Mouse (Mus musculus): ENCODE results near the gene Prdx2.
A peak's percentile ranks its signal among the peaks of the same experiment; 100 is the strongest.

Prdx2 gene

GRCm38 (mm10) chr8:84947241-84947545 is 22.2 kb upstream of the Prdx2 start:
- no peak for DNase-seq (ENCODE audit: low spot score)

DNA sequence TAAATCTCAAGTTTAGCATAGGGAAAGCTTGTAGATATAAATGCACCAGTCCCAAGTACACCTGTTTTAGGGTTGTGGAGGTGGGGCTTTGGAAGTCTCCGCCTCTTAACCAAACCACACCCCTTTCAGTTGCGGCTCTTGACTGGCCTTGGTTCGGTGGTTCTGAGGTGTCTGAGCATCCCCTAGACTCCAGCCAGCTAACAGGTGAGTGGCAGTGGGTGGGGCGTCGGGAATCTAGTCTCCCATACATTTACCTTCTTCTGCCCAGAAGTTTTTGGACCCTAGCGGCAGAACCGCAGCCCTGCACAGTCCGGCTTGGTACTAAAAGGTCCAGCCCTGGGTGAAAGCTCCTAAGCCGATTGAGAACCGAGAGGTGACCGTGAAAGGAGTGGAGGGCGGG is 19.6 kb upstream of the Prdx2 start:
- DNase-seq (ENCODE audit: low spot score): no peak

DNA sequence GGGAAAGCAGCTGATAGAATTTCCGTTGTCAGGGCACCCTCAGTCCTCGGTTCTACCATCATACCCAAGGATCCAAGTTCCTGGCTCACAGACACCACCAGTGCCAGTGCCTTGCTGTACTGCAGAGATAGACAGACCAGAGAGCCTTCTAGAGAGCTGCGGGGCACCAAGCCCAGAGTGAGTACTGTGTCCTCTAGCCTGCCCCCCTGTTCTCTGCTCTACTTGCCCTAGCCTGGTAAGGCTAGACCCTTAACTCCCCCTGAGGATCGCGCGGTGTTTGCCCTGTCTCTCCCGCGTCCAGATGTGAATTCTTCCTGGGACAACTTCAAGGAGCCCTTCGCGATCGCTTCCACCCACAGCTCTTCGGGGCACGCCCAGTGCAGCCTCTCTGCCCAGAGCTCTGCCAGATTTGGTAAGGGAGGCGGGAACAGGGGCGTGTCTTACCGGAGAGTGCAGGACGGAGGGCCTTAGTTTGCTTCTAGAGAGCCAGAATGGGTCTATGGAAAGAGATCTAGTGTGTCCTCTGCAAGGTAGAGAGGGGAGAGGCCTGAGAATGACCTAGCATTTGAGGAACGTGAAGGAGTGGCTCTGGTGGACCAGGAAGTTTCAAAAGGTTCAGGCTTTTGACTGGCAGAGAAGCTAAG is 16.7 kb upstream of the Prdx2 start:
- DNase-seq (ENCODE audit: low spot score): peak; percentile 26

GRCm38 (mm10) chr8:84956768-84957167 is 12.6 kb upstream of the Prdx2 start:
- DNase-seq (ENCODE audit: low spot score): peak; percentile 81

DNA sequence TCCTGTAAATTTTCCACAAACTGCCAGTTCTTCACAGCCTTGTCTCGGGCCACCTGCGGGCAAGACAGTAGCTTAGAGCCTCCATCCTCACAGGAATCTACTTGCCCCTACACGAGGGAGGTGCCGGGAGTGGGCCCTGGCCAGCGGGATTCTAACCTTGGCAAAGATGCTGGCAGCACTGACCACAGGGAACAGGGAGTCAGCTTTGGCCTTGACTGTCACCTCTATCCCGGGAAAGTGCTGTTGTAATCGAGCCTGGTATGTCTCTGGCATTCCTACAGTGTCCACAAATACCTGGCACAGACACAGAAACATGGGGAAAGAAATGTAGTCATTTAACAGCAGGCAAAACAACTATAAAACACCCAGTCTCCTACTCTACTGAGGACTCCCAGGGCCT is 9.6 kb upstream of the Prdx2 start:
- no peak for DNase-seq (ENCODE audit: low spot score)

DNA sequence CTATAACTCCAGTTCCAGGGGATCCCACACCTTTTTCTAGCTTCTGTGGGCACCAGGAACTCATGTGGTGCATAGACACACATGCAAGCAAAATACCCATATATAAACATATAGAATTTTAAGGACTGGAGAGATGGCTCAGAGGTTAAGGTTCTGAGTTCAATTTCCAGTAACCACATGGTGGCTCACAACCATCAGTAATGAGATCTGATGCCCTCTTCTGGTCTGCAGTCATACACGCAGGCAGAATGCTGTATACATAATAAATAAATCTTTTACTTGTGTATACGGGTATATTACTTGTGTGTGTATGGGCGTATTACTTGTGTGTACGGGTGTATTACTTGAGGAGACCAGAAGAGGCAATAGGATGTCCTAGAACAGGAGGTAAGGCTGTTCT is 5.4 kb upstream of the Prdx2 start:
- no peak for DNase-seq (ENCODE audit: low spot score)

DNA sequence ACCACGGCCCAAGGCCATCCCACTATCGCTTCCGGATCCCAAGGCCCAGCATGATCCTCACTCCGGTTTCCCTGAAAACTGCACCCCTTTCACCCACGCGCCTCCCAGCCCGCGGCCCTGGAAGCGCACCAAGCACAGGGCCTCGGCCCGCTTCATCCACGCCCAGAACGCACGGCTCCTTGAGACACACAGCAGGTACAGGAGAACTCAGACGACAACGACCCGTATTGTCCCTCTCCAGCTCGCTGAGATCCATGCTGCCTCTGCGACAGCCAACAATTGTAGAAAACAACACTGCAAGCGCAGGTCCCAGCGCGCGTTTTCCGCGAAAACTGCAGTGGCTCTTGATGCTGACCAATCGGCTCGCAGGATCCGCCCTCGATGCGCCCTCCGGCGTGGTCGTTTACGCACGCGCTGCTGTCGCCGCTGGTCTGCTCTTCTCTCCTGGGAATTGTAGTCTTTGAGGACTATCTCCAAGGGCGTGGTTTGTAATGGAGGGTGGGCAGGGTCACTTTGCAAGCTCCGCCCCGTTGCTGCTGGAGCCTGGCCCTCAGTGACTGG is 3.6 kb upstream of the Prdx2 start:
- peak; percentile 95 for DNase-seq (ENCODE audit: low spot score)

DNA sequence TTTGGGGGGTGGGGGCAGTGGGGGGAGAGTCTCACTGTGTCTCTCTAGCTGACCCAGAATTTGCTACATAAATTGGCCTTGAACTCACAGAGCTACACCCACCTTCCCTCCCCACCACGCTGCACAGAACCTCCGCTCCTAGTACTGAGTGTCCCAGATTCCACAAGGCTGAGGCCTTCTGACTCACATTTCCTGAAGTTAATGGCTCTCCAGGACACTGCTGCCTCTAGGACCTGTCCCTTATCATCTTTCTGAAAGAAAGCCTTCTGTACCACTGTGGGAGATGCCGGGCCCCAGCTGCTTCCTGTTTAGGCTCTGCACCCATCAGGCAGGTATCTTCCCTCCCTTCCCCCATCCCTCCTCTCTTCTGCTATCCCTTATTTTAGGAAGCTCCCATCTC is 2.8 kb upstream of the Prdx2 start:
- no peak for DNase-seq (ENCODE audit: low spot score)

DNA sequence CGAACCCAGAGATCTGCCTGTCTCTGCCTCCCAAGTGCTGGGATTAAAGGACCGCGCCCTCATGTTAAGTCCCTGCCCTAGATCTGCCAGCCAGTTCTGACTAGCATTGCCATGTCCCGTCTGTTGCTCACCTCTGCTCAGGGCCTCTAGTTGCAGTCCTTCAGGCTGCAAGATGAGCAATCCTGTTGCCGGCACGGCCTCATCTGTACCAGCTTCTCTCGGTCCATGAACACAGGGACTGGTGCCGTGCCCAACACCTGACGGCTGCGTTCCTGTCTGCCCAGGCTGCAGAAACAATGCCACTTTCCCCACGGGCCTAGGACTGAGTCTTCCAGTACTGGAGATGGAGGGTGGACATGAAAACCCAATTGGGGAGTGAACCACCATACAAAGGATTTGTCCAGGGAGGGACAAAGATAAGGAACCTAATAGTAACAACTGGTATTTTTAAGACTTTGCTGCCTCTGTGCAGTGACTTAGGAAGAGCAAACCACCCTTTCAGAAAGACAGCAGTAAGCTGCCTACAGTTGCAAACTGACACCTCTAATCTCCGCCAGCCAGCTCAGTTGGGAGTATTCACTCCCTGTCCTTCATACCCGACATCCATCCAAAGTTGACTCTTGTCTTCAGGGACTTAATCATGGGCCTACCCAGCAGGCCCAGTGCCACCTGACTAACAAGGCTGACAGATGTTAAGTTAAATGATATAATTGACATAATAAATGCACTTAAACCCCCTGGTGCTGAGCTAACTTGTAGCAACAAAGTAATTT is 1.7 kb upstream of the Prdx2 start:
- no peak for DNase-seq (ENCODE audit: low spot score)

GRCm38 (mm10) chr8:84968650-84969049 is 737 bp upstream of the Prdx2 start:
- no peak for DNase-seq (ENCODE audit: low spot score)

DNA sequence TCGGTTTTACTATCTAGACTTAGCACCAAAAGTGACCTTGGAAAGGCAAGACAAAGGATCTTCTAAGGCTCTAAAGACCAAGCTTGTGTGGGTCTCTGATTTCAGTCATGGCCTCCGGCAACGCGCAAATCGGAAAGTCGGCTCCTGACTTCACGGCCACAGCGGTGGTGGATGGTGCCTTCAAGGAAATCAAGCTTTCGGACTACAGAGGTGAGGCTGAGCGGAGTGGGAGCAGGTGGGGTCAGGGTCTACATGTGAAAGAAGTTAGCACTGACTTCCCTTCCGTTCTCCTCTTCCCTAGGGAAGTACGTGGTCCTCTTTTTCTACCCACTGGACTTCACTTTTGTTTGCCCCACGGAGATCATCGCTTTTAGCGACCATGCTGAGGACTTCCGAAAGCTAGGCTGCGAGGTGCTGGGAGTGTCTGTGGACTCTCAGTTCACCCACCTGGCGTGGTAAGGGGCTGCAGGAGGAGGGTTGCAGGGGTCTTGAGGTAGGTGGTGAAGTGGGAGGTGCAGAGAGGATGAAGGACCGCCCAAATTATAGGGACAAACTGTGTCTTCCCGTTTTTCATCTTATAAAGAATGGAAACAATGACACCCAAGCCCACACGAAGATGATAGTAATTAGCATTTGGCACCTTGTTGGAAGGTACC is 876 bp downstream of the Prdx2 start:
- no peak for DNase-seq (ENCODE audit: low spot score)

DNA sequence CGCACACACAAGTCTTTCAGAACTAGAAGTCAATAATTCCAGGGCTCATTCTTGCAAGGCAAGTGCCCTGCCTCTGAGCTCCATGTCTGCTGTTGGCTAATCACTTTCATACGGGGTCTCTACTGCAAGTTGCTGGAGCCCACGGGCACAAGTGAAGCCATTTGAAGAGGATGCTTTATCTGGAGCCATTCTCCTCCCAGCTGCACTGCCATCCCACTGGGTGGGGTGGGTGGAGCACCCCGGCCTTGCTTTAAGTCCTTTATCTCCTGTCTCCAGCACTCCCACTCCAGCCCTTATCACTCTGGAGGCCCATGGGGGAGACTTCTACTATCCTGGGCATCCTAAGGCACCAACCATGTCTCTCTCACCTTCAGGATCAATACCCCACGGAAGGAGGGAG is 1.5 kb downstream of the Prdx2 start:
- DNase-seq (ENCODE audit: low spot score): no peak

GRCm38 (mm10) chr8:84973079-84973478 is 3.7 kb downstream of the Prdx2 start:
- no peak for DNase-seq (ENCODE audit: low spot score)

DNA sequence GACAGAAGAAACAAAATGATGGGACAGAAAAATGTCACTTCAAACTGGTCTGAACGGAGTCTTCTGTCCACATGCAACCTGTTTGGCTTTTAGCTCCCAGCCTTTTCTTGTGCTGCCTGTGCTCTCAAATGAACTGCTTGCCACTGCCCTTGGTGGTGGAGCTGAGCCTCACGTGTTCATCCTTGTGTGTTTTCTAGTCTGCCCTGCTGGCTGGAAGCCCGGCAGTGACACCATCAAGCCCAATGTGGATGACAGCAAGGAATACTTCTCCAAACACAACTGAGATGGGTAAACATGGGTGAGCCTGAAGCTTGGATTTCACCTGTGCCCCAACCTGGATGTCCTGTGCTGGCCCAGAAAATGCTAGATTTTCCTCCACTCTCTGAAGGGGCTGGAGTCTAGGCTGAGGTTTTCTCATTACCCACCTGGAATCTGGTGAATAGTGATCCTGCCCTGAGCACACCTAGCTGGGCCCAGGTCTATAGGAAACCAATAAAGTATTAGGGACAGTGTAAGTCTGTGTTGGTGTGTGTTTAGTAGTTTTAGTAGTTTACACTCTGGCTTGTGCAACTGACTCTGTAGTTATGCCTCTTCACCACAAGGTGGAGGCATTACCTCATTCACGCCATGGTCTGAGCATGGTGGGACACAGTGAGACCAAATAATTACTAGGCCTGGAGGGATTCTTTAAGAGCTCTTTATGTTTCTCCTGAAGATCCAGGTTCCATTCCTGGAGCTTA is 4.6 kb downstream of the Prdx2 start:
- DNase-seq (ENCODE audit: low spot score): no peak

DNA sequence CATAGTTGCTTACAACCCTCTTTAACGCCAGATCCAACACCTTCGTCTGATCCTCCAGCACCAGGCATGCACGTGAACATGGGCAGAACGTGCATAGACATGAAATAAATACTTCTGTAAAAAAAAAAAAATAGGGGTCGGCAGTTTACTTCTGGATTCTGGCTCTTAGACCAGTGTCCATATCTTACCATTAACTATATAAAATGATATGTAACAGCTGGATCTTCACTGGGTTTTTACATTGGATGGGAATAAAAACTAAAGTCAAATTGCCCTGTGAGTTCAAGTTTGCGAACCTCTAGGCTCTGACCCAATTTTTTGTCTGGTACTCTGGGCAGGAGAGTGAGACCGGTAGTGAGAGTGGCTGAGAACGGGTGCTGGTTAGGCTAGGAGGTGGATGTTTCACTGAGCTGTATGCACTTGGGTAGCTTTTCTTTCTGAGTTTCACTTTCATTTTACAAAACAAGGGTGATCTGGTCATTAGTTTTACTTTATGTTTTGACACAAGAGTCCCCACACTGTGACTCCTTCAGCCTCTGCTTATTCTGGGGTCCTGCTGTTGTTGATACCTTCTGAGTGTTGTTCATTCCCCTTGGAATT is 5.3 kb downstream of the Prdx2 start:
- DNase-seq (ENCODE audit: low spot score): no peak

DNA sequence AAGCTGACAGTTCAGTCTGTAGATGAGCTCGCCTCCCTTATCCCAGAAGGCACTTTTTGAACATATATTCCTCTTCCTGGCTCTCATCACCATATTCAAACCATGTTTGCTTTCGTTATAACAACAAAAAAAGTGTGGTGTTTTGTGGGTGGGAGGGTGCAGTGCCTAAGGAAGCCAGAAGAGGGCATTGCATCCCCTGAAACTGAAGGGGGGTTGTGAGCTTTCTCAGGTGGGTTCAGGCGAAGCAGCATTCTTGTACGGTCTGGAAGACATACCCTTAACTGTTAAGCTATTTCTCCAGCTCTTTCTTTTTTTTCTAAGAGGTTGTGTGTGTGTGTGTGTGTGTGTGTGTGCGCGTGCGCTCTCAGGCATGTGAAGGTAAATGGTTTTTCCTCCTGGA is 6.0 kb downstream of the Prdx2 start:
- DNase-seq (ENCODE audit: low spot score): peak; percentile 71

DNA sequence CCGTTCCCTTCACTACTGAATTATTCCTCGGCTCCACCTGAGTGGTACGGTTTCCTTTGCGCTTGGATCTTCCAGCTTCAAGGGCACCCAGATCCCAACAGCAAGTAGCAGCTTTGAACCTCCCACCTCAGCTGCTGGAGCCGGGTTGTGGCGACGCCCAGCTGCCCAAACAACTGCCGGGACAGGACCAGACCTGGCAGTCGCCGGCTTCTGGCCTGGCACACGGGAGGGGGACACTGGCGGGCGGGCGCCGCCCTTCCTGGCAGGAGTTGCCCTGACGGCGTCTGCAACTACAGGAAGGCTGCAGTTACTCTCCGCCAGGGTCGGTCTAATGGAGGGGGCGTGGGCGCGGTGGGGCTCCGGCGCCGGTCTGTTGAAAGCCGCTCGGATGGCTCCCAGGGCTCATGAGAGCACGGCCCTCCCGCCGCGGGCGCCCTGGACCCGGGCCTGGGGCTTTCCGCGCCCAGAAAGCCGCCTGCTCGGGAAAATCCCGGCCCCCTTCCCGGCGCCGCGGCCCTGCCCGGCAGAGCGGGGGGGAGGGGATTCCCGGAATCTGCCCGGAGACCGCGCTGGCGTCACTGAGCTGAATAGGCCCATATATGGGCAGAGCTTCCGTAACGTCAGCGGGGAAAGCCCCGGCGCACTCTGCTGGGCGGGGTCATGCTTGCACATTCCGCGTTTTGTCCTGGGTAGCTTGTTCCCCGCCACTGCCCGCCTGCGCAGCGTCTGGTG is 6.8 kb downstream of the Prdx2 start:
- peak; percentile 97 for DNase-seq (ENCODE audit: low spot score)

DNA sequence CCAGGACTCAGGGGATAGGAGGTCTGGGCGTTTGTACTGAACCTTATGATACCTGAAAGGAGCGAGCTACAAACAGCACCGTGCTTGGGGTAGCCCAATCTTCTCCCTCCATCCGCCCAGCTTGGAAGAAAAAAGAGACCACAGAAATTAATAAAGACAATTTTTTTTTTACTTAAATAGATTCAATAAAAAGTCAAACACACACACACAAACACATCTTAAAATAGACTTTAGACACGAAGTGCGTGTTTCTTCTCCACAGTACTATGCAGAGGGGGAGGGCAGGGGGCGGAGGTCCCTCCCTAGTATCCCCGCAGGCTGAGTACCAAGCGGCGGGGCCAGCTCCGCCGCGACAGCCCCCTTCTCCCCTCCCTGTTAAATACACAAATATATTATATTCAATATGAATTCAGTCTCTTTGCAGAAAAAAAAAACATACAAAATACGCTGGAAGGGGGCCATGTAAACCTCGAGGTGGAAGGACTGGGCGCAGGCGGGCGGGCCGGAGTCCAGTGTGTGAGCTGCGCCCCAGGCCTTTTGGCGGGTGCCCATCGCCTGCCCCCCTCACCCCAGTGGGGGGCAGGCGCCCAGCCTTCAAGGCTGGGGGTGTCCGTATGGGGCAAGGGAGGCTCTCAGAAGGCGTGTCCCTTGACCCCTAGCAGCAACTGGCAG is 7.5 kb downstream of the Prdx2 start:
- no peak for DNase-seq (ENCODE audit: low spot score)

GRCm38 (mm10) chr8:84977435-84978247 is 8.3 kb downstream of the Prdx2 start:
- DNase-seq (ENCODE audit: low spot score): peak; percentile 70

Data from layer of hippocampus, adult 11-12 months (tissue).